Comparison of ENCODE assay signal across 19 mouse cellular contexts in genomic region chr2:20433656-20434055, GRCm38 (mm10).
"Had no signal": no experiment of that assay in that cellular context is flagged by ENCODE, and none has a peak within 500 bp of the region (broad histone marks: within the 10 kb centered on the region; RNA-seq: fewer than 3 reads in every experiment).

No protein-coding gene starts in this region.

- H3K4me1 ChIP-seq: liver, embryonic 13.5 days; megakaryocyte, embryonic 14.5 days; midbrain, embryonic 10.5 days; midbrain, embryonic 13.5 days; neural tube, embryonic 13.5 days; stomach, embryonic 15.5 days had no signal

- H3K36me3 ChIP-seq: liver, embryonic 13.5 days; midbrain, embryonic 10.5 days; midbrain, embryonic 13.5 days; neural tube, embryonic 13.5 days; stomach, embryonic 15.5 days had no signal

- H3K27ac ChIP-seq: kidney, postnatal 0 days; liver, embryonic 13.5 days; midbrain, embryonic 10.5 days; midbrain, embryonic 13.5 days; neural tube, embryonic 13.5 days; stomach, embryonic 15.5 days had no signal

- H3K4me3 ChIP-seq: liver, embryonic 13.5 days; megakaryocyte, embryonic 14.5 days; midbrain, embryonic 10.5 days; midbrain, embryonic 13.5 days; myocyte; neural tube, embryonic 13.5 days; stomach, embryonic 15.5 days had no signal

- H3K27me3 ChIP-seq: liver, embryonic 13.5 days; megakaryocyte, embryonic 14.5 days; midbrain, embryonic 13.5 days; neural tube, embryonic 13.5 days; stomach, embryonic 15.5 days had no signal

- DNase-seq: kidney, adult 9 months; kidney, postnatal 4 days; liver, embryonic 13.5 days; lung, embryonic 14.5 days; lung, postnatal 36 days; retina, postnatal 1 day; right cerebral cortex, postnatal 25 days; spleen, adult 18-20 months; thymus, postnatal 25 days had no signal

- ATAC-seq: intestine, embryonic 16.5 days; lung, postnatal 0 days; midbrain, embryonic 13.5 days; midbrain, embryonic 16.5 days had no signal
